Mouse (Mus musculus) hindbrain, embryonic 13.5 days (tissue): Measurements from ENCODE around the gene Sgo2a. TPM values are rescaled to one million over a fixed set of nuclear protein-coding genes. Genes with fewer than 3 reads are reported as not detected.

Experiments
- ATAC-seq: fragments of 200-750 bp; cut with Nextera tagmentation; 2 replicates; pipeline ENCODE4 v1.8.0; 2017; ENCODE audit warnings: moderate TSS enrichment; ENCODE audit not compliant: low FRiP score
- H3K27ac ChIP-seq: fragments of 300-500 bp; sonication (generic); 2 replicates; pipeline ENCODE4 v1.5.1; 2015; ENCODE audit warnings: inconsistent platforms, mild to moderate bottlenecking, moderate library complexity
- H3K27me3 ChIP-seq: fragments of 300-500 bp; sonication (generic); 2 replicates; pipeline ENCODE4 v1.6.1; 2015; ENCODE audit warnings: mild to moderate bottlenecking, inconsistent platforms
- H3K36me3 ChIP-seq: fragments of 300-500 bp; sonication (generic); 2 replicates; pipeline ENCODE4 v1.6.1; 2015; ENCODE audit warnings: mild to moderate bottlenecking, inconsistent platforms
- H3K4me1 ChIP-seq: fragments of 300-500 bp; sonication (generic); replicated peaks from 2 replicates; pipeline ENCODE4 v1.6.1; 2015; ENCODE audit warnings: inconsistent platforms
- H3K4me2 ChIP-seq: fragments of 300-500 bp; sonication (generic); 2 replicates; pipeline ENCODE4 v1.6.1; 2015; ENCODE audit warnings: inconsistent platforms, mild to moderate bottlenecking, moderate library complexity
- H3K4me3 ChIP-seq: fragments of 300-500 bp; sonication (generic); 2 replicates; pipeline ENCODE4 v1.5.1; 2015; ENCODE audit warnings: mild to moderate bottlenecking, inconsistent platforms
- H3K9ac ChIP-seq: fragments of 300-500 bp; sonication (generic); 2 replicates; pipeline ENCODE4 v1.6.1; 2015; ENCODE audit warnings: mild to moderate bottlenecking, inconsistent platforms
- H3K9me3 ChIP-seq: fragments of 300-500 bp; sonication (generic); 2 replicates; pipeline ENCODE4 v1.6.1; 2016; ENCODE audit warnings: inconsistent platforms
- WGBS: fragments of 180-500 bp; shearing (Covaris S2); methylation state at CpG from one replicate; pipeline ENCODE4 v1.1.7; 2015; 5-methylcytosine and 5-hydroxymethylcytosine counted together
- polyA plus RNA-seq: library from polyadenylated mRNA; unstranded; fragments of >200 nt; fragmentation: Nextera tagmentation; extraction: Ambion mirVana; gene quantifications from 2 replicates; pipeline ENCODE4 v1.2.1, GENCODE M21; 2015

The Sgo2a gene
- polyA plus RNA-seq, 1 experiment from 2014 or later, result 4.3 TPM

DNA sequence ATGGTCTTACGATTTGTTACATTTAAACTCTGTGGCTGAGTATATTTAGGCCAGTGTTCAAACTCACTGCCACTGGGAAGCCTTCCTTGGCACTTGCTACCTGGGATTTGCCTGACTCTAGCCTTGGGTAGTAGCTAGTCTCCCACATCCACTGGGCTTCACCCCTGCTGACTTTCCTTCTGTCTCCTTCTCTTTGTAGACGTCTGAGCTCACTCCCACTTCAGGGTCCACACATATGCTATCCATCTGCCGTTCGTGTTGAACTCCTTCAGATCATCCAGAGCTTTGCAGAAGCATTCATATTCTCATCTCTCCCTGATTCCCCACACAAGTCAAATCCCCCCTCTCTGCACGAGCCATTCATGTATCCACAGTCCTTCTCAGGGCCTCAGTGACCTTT is 49.8 kb downstream of the Sgo2a start:
- ATAC-seq, result no peak
- H3K9me3 ChIP-seq, result no peaks in the 10 kb centered on the region
- no peak overlapping the region for H3K4me3 ChIP-seq
- no peak overlapping the region for H3K27ac ChIP-seq
- no peaks in the 10 kb centered on the region for H3K36me3 ChIP-seq
- no peak overlapping the region for H3K4me2 ChIP-seq
- peaks cover 8% of the 10 kb centered on the region for H3K4me1 ChIP-seq
- no peak overlapping the region for H3K9ac ChIP-seq
- 69% methylated on average over 5 of the region's 5 CpGs for WGBS
- H3K27me3 ChIP-seq, result no peaks in the 10 kb centered on the region

DNA sequence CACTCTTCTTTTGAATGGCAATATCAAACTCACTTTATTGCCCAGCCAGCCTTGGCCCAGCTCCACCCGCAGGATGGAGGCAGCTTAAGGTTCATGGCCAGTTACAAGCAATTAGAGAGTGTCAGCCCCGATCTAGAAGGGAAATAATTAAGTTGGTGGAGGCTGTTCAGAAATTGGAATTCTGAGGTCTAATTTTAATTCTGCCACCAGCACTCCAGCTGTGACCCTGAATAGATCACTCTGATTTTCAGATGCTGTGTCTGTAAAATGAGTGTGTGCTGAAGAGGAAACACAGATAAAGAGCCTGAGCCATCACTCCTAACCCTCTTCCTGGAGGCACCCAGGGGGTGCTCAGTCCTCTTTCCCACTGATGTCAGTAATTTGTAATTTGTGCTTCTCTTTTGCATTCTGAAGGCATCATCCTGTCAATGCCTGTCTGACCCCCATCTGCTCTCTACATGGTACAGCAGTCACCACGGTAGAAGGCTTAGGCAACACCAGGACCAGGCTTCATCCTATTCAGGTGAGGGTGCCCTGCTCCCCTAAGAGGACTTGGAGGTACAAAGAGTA is 51.0 kb downstream of the Sgo2a start:
- H3K9me3 ChIP-seq, result no peaks in the 10 kb centered on the region
- H3K9ac ChIP-seq, result no peak overlapping the region
- H3K36me3 ChIP-seq, result no peaks in the 10 kb centered on the region
- no peak overlapping the region for H3K4me3 ChIP-seq
- peak overlapping the region; percentile 70 for H3K27ac ChIP-seq
- ATAC-seq, result peak; percentile 76
- peaks cover 8% of the 10 kb centered on the region for H3K4me1 ChIP-seq
- 37% methylated on average over 3 of the region's 3 CpGs for WGBS
- no peaks in the 10 kb centered on the region for H3K27me3 ChIP-seq
- no peak overlapping the region for H3K4me2 ChIP-seq

DNA sequence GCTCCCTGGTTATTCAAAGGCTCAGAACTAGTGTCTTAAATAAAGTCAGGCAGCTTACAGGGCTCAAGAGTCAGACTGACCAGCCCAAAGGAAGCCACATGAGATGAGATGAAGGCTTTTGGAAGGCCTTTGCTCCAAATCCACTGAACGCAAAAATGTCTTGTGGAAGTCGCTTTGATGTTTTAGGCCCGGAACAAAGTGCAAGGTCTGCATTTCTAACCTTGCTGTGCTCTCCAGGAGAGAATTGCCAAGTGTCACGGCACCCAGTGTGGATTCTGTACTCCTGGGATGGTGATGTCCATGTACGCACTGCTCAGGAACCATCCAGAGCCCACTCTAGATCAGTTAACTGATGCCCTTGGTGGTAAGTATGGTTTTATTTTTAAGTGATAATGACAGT is 53.4 kb downstream of the Sgo2a start:
- Histone ChIP-seq H3K27ac (no peak overlapping the region), H3K4me2 (no peak overlapping the region), H3K36me3 (no peaks in the 10 kb centered on the region), H3K9me3 (no peaks in the 10 kb centered on the region), H3K4me3 (no peak overlapping the region), H3K9ac (no peak overlapping the region), H3K4me1 (peaks cover 8% of the 10 kb centered on the region), H3K27me3 (no peaks in the 10 kb centered on the region)
- 90% methylated on average over 5 of the region's 5 CpGs for WGBS
- no peak for ATAC-seq

DNA sequence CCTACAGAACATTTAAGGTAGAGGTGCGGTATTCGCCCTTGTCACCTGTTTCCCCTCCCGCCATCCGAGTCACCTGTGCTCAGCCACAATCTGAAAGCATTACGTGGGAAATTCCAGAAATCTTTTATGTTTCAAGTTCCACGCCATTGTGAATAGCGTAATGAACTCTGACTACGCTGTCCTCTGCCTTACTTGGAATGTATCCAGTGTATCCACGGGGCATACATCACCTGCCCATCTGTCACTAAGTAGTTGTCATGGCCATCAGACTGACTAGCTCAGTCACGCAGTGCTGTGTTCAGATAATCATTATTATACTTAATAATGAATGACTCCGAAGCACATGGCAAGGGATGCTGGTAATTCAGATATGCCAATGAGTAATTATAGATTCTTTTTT is 59.8 kb downstream of the Sgo2a start:
- ATAC-seq, result no peak
- H3K36me3 ChIP-seq, result no peaks in the 10 kb centered on the region
- H3K9me3 ChIP-seq, result no peaks in the 10 kb centered on the region
- H3K27ac ChIP-seq, result no peak overlapping the region
- H3K9ac ChIP-seq, result no peak overlapping the region
- no peak overlapping the region for H3K4me2 ChIP-seq
- peaks cover 18% of the 10 kb centered on the region for H3K4me1 ChIP-seq
- no peaks in the 10 kb centered on the region for H3K27me3 ChIP-seq
- no peak overlapping the region for H3K4me3 ChIP-seq
- WGBS, result 70% methylated on average over 11 of the region's 11 CpGs

DNA sequence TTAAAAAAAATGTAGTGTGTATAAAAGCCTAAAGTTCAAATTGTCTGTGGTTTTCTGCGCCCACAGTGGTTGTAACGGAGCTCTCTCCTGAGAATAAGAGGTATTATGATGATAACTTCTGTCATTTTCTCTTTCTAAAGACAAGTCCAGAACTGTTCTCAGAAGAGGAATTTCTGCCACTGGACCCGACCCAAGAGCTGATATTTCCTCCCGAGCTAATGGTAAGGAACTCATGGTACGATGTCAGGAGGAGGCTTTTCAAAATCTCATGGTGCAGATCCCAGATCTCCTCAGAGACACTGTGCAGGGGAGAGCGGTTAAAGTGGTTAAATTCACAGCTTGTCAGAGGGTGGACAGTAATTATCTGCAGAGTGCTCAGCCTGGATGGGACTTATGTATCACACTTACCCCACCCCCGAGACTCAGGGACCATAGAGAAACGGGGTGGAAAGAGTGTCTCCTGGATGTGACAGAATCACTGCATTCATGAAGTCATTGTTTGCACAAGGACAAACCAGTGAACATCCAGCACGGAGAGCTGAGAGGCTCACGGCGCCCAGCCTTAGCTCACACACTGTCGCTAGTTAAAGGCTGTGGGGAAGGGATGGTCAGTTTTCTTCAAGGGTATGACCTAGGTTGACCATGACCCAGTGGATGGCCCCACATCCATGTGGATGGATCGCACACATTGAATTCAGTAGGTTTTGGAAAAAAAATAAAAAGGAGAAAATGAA is 60.5 kb downstream of the Sgo2a start:
- WGBS, result 79% methylated on average over 13 of the region's 13 CpGs
- Histone ChIP-seq H3K4me3 (no peak overlapping the region), H3K4me2 (no peak overlapping the region), H3K27me3 (no peaks in the 10 kb centered on the region), H3K4me1 (peaks cover 18% of the 10 kb centered on the region), H3K27ac (no peak overlapping the region), H3K9ac (no peak overlapping the region), H3K36me3 (no peaks in the 10 kb centered on the region), H3K9me3 (no peaks in the 10 kb centered on the region)
- ATAC-seq, result peak; percentile 39; the same call in 1 of the 2 replicates

DNA sequence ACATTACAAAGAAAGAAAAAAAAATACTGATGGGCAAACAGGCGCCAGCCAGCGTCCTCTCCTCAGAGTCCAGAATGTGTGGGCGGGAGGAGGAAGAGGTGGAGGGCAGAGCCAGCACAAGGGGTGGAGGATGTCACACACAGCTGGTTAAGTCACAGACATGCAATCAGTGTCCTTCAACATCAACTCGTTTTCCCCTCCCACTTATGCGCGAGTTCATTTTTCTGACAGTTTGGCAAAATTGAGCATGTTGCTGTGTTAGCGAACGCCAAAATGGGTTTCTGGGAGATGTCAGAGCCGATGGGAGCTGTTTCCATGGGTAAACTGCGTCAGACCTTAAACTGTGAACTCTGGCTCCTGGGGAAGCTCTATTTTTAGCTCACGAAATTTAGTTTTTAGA is 61.2 kb downstream of the Sgo2a start:
- Histone ChIP-seq H3K4me2 (no peak overlapping the region), H3K36me3 (no peaks in the 10 kb centered on the region), H3K27ac (no peak overlapping the region), H3K9ac (no peak overlapping the region), H3K4me3 (no peak overlapping the region), H3K9me3 (no peaks in the 10 kb centered on the region), H3K27me3 (no peaks in the 10 kb centered on the region), H3K4me1 (peaks cover 18% of the 10 kb centered on the region)
- ATAC-seq, result no peak
- 80% methylated on average over 11 of the region's 11 CpGs for WGBS

DNA sequence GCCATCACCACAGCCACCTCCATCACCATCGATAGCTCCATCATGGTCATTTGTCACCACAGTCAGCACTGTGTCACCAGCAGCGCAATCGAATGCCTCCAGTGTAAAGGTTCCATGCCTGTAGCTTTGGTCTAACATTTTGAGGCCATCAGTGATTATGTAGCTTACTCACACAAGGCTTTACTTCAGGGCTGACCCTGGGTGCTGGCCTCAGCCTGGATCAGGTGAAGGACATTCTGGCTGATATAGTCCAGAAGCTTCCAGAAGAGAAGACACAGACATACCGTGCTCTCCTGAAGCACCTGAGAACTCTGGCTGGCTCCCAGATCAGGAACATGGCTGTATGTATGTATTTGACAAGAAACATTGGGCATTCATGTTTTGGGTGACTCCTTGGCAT is 63.1 kb downstream of the Sgo2a start:
- H3K9me3 ChIP-seq, result no peaks in the 10 kb centered on the region
- H3K36me3 ChIP-seq, result no peaks in the 10 kb centered on the region
- no peak overlapping the region for H3K4me2 ChIP-seq
- no peak overlapping the region for H3K27ac ChIP-seq
- H3K4me3 ChIP-seq, result no peak overlapping the region
- no peaks in the 10 kb centered on the region for H3K27me3 ChIP-seq
- 90% methylated on average over 4 of the region's 4 CpGs for WGBS
- H3K4me1 ChIP-seq, result peaks cover 18% of the 10 kb centered on the region
- ATAC-seq, result no peak
- no peak overlapping the region for H3K9ac ChIP-seq

DNA sequence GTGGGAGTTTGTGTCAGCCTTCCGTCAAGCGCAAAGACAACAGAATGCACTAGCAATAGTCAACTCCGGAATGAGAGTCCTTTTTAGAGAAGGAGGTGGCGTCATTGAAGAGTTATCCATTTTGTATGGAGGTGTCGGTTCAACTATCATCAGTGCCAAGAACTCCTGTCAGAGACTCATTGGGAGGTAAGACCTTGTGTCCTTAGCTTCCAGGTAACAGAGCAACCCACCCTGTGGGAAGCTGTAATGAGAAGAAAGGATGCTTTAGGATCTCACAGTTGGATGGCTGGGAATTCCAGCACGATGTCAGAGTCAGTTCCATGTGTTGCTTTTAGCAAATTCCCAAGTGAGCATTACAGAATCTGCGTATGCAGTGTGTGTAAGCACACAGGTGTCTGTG is 66.4 kb downstream of the Sgo2a start:
- H3K4me3 ChIP-seq, result no peak overlapping the region
- no peak for ATAC-seq
- H3K27ac ChIP-seq, result no peak overlapping the region
- WGBS, result 89% methylated on average over 7 of the region's 7 CpGs
- H3K36me3 ChIP-seq, result no peaks in the 10 kb centered on the region
- H3K4me1 ChIP-seq, result no peaks in the 10 kb centered on the region
- H3K9ac ChIP-seq, result no peak overlapping the region
- no peak overlapping the region for H3K4me2 ChIP-seq
- H3K27me3 ChIP-seq, result no peaks in the 10 kb centered on the region
- H3K9me3 ChIP-seq, result no peaks in the 10 kb centered on the region

DNA sequence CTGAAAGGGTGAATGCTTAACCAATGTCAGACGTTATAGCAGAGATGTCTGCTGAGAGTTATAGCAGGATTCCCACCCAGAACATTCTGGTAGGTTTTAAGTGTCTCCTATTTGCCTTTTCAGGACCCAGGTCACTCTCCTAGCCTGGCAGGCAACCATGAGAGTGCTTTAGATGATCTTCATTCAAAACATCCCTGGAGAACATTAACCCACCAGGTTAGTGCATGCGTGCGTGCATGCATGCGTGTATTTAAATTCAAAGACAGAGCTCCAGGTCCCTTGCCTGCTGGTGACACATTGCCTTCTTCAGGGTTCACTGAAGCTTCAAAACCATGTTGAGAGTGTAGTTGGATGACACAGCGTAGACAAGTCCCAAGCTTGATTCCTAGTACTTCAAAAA is 69.4 kb downstream of the Sgo2a start:
- H3K27ac ChIP-seq, result no peak overlapping the region
- H3K4me3 ChIP-seq, result no peak overlapping the region
- WGBS, result 91% methylated on average over 5 of the region's 5 CpGs
- no peaks in the 10 kb centered on the region for H3K27me3 ChIP-seq
- no peak for ATAC-seq
- no peak overlapping the region for H3K4me2 ChIP-seq
- no peak overlapping the region for H3K9ac ChIP-seq
- H3K36me3 ChIP-seq, result no peaks in the 10 kb centered on the region
- H3K9me3 ChIP-seq, result no peaks in the 10 kb centered on the region
- no peaks in the 10 kb centered on the region for H3K4me1 ChIP-seq

DNA sequence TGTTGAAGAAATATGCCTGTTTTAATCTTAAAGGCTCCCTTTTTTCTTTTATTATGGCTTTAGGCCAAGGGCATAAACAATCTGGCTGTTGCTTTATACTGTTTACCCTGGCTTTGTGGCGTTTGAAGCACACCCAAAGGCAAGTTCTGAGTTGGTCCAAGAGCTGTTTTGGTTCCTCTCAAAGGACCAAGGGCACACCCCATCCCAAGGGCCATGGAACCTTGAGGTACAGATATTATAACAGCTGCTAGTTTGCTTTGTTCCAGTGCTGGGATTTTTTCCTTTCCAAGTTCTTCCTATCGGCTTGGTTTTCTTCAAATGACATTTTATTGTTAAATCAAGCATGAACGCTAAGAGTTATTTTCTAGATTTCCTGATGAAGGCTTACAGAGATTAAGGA is 69.8 kb downstream of the Sgo2a start:
- H3K4me1 ChIP-seq, result no peaks in the 10 kb centered on the region
- no peak for ATAC-seq
- H3K9ac ChIP-seq, result no peak overlapping the region
- H3K27ac ChIP-seq, result no peak overlapping the region
- H3K4me3 ChIP-seq, result no peak overlapping the region
- no peaks in the 10 kb centered on the region for H3K36me3 ChIP-seq
- no peaks in the 10 kb centered on the region for H3K27me3 ChIP-seq
- H3K9me3 ChIP-seq, result no peaks in the 10 kb centered on the region
- 82% methylated on average over 3 of the region's 3 CpGs for WGBS
- no peak overlapping the region for H3K4me2 ChIP-seq

DNA sequence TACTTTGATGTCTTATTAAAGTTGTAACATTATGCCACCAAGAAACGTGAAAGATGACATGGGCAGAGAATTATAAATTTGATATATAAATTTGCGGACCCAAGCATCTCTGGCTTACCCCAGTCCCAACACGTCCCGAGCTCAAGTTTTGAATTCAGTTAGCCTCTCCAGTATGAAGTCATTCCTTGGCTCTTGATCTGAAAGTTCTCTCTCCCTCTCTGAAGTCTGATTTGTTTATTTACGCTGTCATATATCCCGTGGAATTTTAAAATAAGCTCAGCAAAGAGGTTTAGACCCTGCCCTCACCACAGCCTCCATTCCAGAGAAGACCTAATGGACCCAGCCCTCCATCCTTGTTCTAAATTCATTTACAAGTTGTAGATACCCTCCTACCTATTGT is 73.4 kb downstream of the Sgo2a start:
- Histone ChIP-seq H3K9me3 (no peaks in the 10 kb centered on the region), H3K9ac (no peak overlapping the region), H3K4me2 (no peak overlapping the region), H3K27me3 (no peaks in the 10 kb centered on the region), H3K4me1 (no peaks in the 10 kb centered on the region), H3K4me3 (no peak overlapping the region), H3K36me3 (no peaks in the 10 kb centered on the region), H3K27ac (no peak overlapping the region)
- ATAC-seq, result no peak
- WGBS, result 91% methylated on average over 6 of the region's 6 CpGs

DNA sequence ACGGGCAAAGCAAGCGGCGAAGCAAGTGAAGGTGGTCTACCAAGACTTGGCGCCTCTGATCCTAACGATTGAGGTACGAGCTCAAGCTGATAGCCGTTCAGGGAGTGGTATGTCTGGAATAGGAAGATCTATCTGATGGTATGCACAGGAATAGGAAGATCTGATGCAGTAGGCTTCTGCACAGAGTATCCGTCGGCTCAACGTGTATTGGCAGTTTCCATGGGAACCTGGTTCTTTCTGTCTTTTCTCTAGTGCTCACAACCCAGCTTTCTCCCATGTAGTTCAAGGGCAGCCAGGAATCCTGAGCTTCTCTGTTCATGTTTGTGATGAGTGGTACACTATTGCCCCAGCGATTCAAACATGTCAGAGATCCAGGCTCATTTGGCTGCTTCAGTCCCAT is 74.3 kb downstream of the Sgo2a start:
- Histone ChIP-seq H3K4me1 (no peaks in the 10 kb centered on the region), H3K4me3 (no peak overlapping the region), H3K9me3 (no peaks in the 10 kb centered on the region), H3K27ac (no peak overlapping the region), H3K9ac (no peak overlapping the region), H3K4me2 (no peak overlapping the region), H3K27me3 (no peaks in the 10 kb centered on the region), H3K36me3 (no peaks in the 10 kb centered on the region)
- 95% methylated on average over 11 of the region's 11 CpGs for WGBS
- no peak for ATAC-seq

DNA sequence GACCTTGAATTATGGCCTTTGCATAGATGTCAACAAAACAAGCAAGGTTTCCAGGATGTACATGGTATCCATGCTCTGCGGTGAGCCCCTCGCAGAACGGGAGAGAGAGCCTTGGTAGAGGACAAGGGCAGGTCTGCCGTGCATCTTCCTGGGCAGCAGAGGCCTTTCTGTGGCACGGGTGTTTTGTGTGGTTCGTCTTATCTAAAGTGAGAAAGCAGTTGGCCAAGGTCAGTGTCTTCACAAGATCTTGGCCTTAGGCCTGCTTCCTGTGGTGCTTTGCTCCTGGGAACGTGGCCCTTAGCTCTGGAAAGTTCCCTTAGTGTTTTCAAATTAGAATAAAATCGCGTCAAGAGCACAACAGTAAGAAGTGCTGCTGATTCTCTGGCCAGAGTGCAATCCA is 75.2 kb downstream of the Sgo2a start:
- no peaks in the 10 kb centered on the region for H3K4me1 ChIP-seq
- no peak overlapping the region for H3K9ac ChIP-seq
- no peak overlapping the region for H3K4me3 ChIP-seq
- WGBS, result 84% methylated on average over 9 of the region's 9 CpGs
- H3K27ac ChIP-seq, result no peak overlapping the region
- no peaks in the 10 kb centered on the region for H3K27me3 ChIP-seq
- no peaks in the 10 kb centered on the region for H3K9me3 ChIP-seq
- no peaks in the 10 kb centered on the region for H3K36me3 ChIP-seq
- no peak overlapping the region for H3K4me2 ChIP-seq
- ATAC-seq, result no peak
